Mouse (Mus musculus): ENCODE results near the gene Crmp1. TPM values are rescaled to one million over a fixed set of nuclear protein-coding genes. Genes with fewer than 3 reads are reported as not detected.

Crmp1 gene
- total and polyA plus RNA-seq, 2 experiments from 2014 or later: 851 to 954 TPM

GRCm38 (mm10) chr5:37214614-37215013 is 27.1 kb upstream of the Crmp1 start:
- H3K27ac ChIP-seq (ENCODE audit: low read depth, low read length): no peak overlapping the region
- H3K4me3 ChIP-seq (ENCODE audit: low read depth, low read length): no peak overlapping the region
- no peak for DNase-seq (ENCODE audit: low spot score)
- no peaks in the 10 kb centered on the region for H3K9me3 ChIP-seq (ENCODE audit: low read length)
- H3K4me1 ChIP-seq (ENCODE audit: insufficient read depth, low read length): no peaks in the 10 kb centered on the region
- H3K9ac ChIP-seq (replicated peaks; ENCODE audit: low read length, poor library complexity, severe bottlenecking): no peak overlapping the region
- no peak for TF ChIP-seq CTCF (IDR thresholded peaks at IDR 0.05)
- WGBS: 76% methylated on average over 6 of the region's 6 CpGs
- no peaks in the 10 kb centered on the region for H3K27me3 ChIP-seq (ENCODE audit: insufficient read depth, low read length)
- ATAC-seq (ENCODE audit: low FRiP score): no peak
- no peak overlapping the region for H3K4me2 ChIP-seq (ENCODE audit: low read depth, low read length, poor library complexity, severe bottlenecking)
- H3K36me3 ChIP-seq (ENCODE audit: insufficient read depth, low read length): no peaks in the 10 kb centered on the region

GRCm38 (mm10) chr5:37215276-37215675 is 26.5 kb upstream of the Crmp1 start:
- no peaks in the 10 kb centered on the region for H3K9me3 ChIP-seq (ENCODE audit: low read length)
- H3K4me1 ChIP-seq (ENCODE audit: insufficient read depth, low read length): no peaks in the 10 kb centered on the region
- DNase-seq (ENCODE audit: low spot score) (no peak), ATAC-seq (ENCODE audit: low FRiP score) (no peak)
- no peaks in the 10 kb centered on the region for H3K27me3 ChIP-seq (ENCODE audit: insufficient read depth, low read length)
- 89% methylated on average over 7 of the region's 7 CpGs for WGBS
- H3K4me3 ChIP-seq (ENCODE audit: low read depth, low read length): no peak overlapping the region
- no peak for TF ChIP-seq CTCF (IDR thresholded peaks at IDR 0.05)
- H3K27ac ChIP-seq (ENCODE audit: low read depth, low read length): no peak overlapping the region
- H3K36me3 ChIP-seq (ENCODE audit: insufficient read depth, low read length): no peaks in the 10 kb centered on the region
- no peak overlapping the region for H3K9ac ChIP-seq (replicated peaks; ENCODE audit: low read length, poor library complexity, severe bottlenecking)
- no peak overlapping the region for H3K4me2 ChIP-seq (ENCODE audit: low read depth, low read length, poor library complexity, severe bottlenecking)

GRCm38 (mm10) chr5:37219615-37220014 is 22.1 kb upstream of the Crmp1 start:
- H3K27me3 ChIP-seq (ENCODE audit: insufficient read depth, low read length): no peaks in the 10 kb centered on the region
- H3K4me1 ChIP-seq (ENCODE audit: insufficient read depth, low read length): no peaks in the 10 kb centered on the region
- H3K9ac ChIP-seq (replicated peaks; ENCODE audit: low read length, poor library complexity, severe bottlenecking): no peak overlapping the region
- ATAC-seq (ENCODE audit: low FRiP score) (no peak), DNase-seq (ENCODE audit: low spot score) (no peak)
- H3K36me3 ChIP-seq (ENCODE audit: insufficient read depth, low read length): no peaks in the 10 kb centered on the region
- H3K4me3 ChIP-seq (ENCODE audit: low read depth, low read length): no peak overlapping the region
- no peak for TF ChIP-seq CTCF (IDR thresholded peaks at IDR 0.05)
- 58% methylated on average over 5 of the region's 5 CpGs for WGBS
- H3K4me2 ChIP-seq (ENCODE audit: low read depth, low read length, poor library complexity, severe bottlenecking): no peak overlapping the region
- H3K9me3 ChIP-seq (ENCODE audit: low read length): no peaks in the 10 kb centered on the region
- no peak overlapping the region for H3K27ac ChIP-seq (ENCODE audit: low read depth, low read length)

GRCm38 (mm10) chr5:37220575-37220974 is 21.2 kb upstream of the Crmp1 start:
- ATAC-seq (ENCODE audit: low FRiP score) (no peak), DNase-seq (ENCODE audit: low spot score) (no peak)
- Histone ChIP-seq H3K4me1 (ENCODE audit: insufficient read depth, low read length) (no peaks in the 10 kb centered on the region), H3K4me3 (ENCODE audit: low read depth, low read length) (no peak overlapping the region), H3K9ac (replicated peaks; ENCODE audit: low read length, poor library complexity, severe bottlenecking) (no peak overlapping the region), H3K36me3 (ENCODE audit: insufficient read depth, low read length) (no peaks in the 10 kb centered on the region), H3K4me2 (ENCODE audit: low read depth, low read length, poor library complexity, severe bottlenecking) (no peak overlapping the region), H3K9me3 (ENCODE audit: low read length) (no peaks in the 10 kb centered on the region), H3K27me3 (ENCODE audit: insufficient read depth, low read length) (no peaks in the 10 kb centered on the region), H3K27ac (ENCODE audit: low read depth, low read length) (no peak overlapping the region)
- no peak for TF ChIP-seq CTCF (IDR thresholded peaks at IDR 0.05)
- WGBS: 90% methylated on average over 5 of the region's 5 CpGs

GRCm38 (mm10) chr5:37221563-37221962 is 20.2 kb upstream of the Crmp1 start:
- Histone ChIP-seq H3K4me2 (ENCODE audit: low read depth, low read length, poor library complexity, severe bottlenecking) (no peak overlapping the region), H3K27me3 (ENCODE audit: insufficient read depth, low read length) (no peaks in the 10 kb centered on the region), H3K9me3 (ENCODE audit: low read length) (no peaks in the 10 kb centered on the region), H3K27ac (ENCODE audit: low read depth, low read length) (no peak overlapping the region), H3K9ac (replicated peaks; ENCODE audit: low read length, poor library complexity, severe bottlenecking) (no peak overlapping the region), H3K4me1 (ENCODE audit: insufficient read depth, low read length) (no peaks in the 10 kb centered on the region), H3K4me3 (ENCODE audit: low read depth, low read length) (no peak overlapping the region), H3K36me3 (ENCODE audit: insufficient read depth, low read length) (no peaks in the 10 kb centered on the region)
- ATAC-seq (ENCODE audit: low FRiP score) (no peak), DNase-seq (ENCODE audit: low spot score) (no peak)
- WGBS: 49% methylated on average over 6 of the region's 6 CpGs
- no peak for TF ChIP-seq CTCF (IDR thresholded peaks at IDR 0.05)

- no peak overlapping the region for H3K27ac ChIP-seq (ENCODE audit: low read depth, low read length)
- no peak for TF ChIP-seq CTCF (IDR thresholded peaks at IDR 0.05)
- 44% methylated on average over 8 of the region's 8 CpGs for WGBS
- ATAC-seq (ENCODE audit: low FRiP score): no peak
- no peaks in the 10 kb centered on the region for H3K27me3 ChIP-seq (ENCODE audit: insufficient read depth, low read length)
- H3K4me3 ChIP-seq (ENCODE audit: low read depth, low read length): no peak overlapping the region
- H3K4me2 ChIP-seq (ENCODE audit: low read depth, low read length, poor library complexity, severe bottlenecking): no peak overlapping the region
- no peaks in the 10 kb centered on the region for H3K9me3 ChIP-seq (ENCODE audit: low read length)
- no peaks in the 10 kb centered on the region for H3K4me1 ChIP-seq (ENCODE audit: insufficient read depth, low read length)
- DNase-seq (ENCODE audit: low spot score): no peak
- H3K9ac ChIP-seq (replicated peaks; ENCODE audit: low read length, poor library complexity, severe bottlenecking): no peak overlapping the region
- H3K36me3 ChIP-seq (ENCODE audit: insufficient read depth, low read length): no peaks in the 10 kb centered on the region
Observed at GRCm38 (mm10) chr5:37222316-37222715, 19.4 kb upstream of the Crmp1 start.
